Comparison of ENCODE assay signal across 7 mouse cellular contexts in genomic region chr3:55574003-55574402, GRCm38 (mm10).
DNase-seq lines count a peak whose midpoint lies in the region; ATAC-seq and TF ChIP-seq lines count a peak whose summit lies in the region.

No protein-coding gene starts in this region.

- H3K27me3 ChIP-seq in lung, postnatal 0 days (replicated peaks; ENCODE audit: insufficient read depth, low read length): no peaks in the 10 kb centered on the region

- no peaks in the 10 kb centered on the region for H3K36me3 ChIP-seq in lung, postnatal 0 days (ENCODE audit: insufficient read depth, low read length)

- H3K4me3 ChIP-seq in lung, postnatal 0 days (ENCODE audit: low read depth, low read length): no peak overlapping the region
- no peak overlapping the region for H3K4me3 ChIP-seq in lung, adult 2 months (replicated peaks; ENCODE audit: extremely low read depth, low read depth, low read length)

- no peaks in the 10 kb centered on the region for H3K4me1 ChIP-seq in lung, postnatal 0 days (ENCODE audit: insufficient read depth, low read depth, low read length)
- no peaks in the 10 kb centered on the region for H3K4me1 ChIP-seq in lung, adult 2 months (ENCODE audit: control insufficient read depth, insufficient read depth, low read length)

- TF ChIP-seq POLR2A in lung, adult 2 months (IDR thresholded peaks at IDR 0.05; ENCODE audit: borderline replicate concordance, extremely low read depth, low read depth, low read length): no peak
- no peak for TF ChIP-seq POLR2A in brain, embryonic 14.5 days (IDR thresholded peaks at IDR 0.05; ENCODE audit: borderline replicate concordance, extremely low read depth, insufficient read depth, insufficient read length, poor library complexity, severe bottlenecking)

- no peak overlapping the region for H3K27ac ChIP-seq in lung, postnatal 0 days (ENCODE audit: low read length)

- peak; percentile 55 for TF ChIP-seq CTCF in lung, postnatal 0 days (IDR thresholded peaks at IDR 0.05)
- no peak for TF ChIP-seq CTCF in lung, adult 2 months (IDR thresholded peaks at IDR 0.05; ENCODE audit: insufficient read depth, low read length)
- peak; percentile 35; the same call in 1 of the 2 replicates for TF ChIP-seq CTCF in brain, embryonic 14.5 days (IDR thresholded peaks at IDR 0.05; ENCODE audit: borderline replicate concordance, extremely low read depth, insufficient read depth, insufficient read length)

- H3K9ac ChIP-seq in lung, postnatal 0 days (replicated peaks; ENCODE audit: low read depth): no peak overlapping the region

- ATAC-seq in lung, postnatal 0 days: no peak

- H3K9me3 ChIP-seq in lung, postnatal 0 days (ENCODE audit: low read length): no peaks in the 10 kb centered on the region

- 39% methylated on average over 4 of the region's 4 CpGs for WGBS in lung, postnatal 0 days
- 56% methylated on average over 4 of the region's 4 CpGs for WGBS in lung, adult 2 months

- H3K4me2 ChIP-seq in lung, postnatal 0 days (replicated peaks; ENCODE audit: low read depth, low read length): no peak overlapping the region

- intact Hi-C loops in heart, postnatal 25 days (cut with DNase I): no loop called here

- no peak for TF ChIP-seq EP300 in lung, postnatal 0 days (IDR thresholded peaks at IDR 0.05)

- DNase-seq in lung, postnatal 0 days (ENCODE audit: low spot score): peak; percentile 36
- no peak for DNase-seq in lung, adult 2 months
- peak; percentile 39 for DNase-seq in brain, embryonic 14.5 days (ENCODE audit: low read depth)
- DNase-seq in kidney, postnatal 36 days: peak; percentile 29 to 72
- peak; percentile 44 to 51 for DNase-seq in right cerebral cortex, postnatal 10 days (ENCODE audit: low spot score in 2 of 2)
- no peak for DNase-seq in spleen, postnatal 36 days (ENCODE audit: low spot score in 2 of 2)
- no peak for DNase-seq in heart, postnatal 25 days (ENCODE audit: low spot score)

Comparison
In these comparisons a context has a peak if more than half of its experiments do, and no peak if none do; other contexts are left out.
1. DNase-seq: peak in lung, postnatal 0 days (single experiment), brain, embryonic 14.5 days (single experiment), kidney, postnatal 36 days (2 of 2) and right cerebral cortex, postnatal 10 days (2 of 2); none in lung, adult 2 months (single experiment), spleen, postnatal 36 days (0 of 2) and heart, postnatal 25 days (single experiment).